Mouse (Mus musculus) forebrain, embryonic 15.5 days (tissue): ENCODE measurements around the gene H2al1b. TPM values are rescaled to one million over a fixed set of nuclear protein-coding genes. Genes with fewer than 3 reads are reported as not detected.
"Not testable (repeated sequence)": the region's sequence is repeated elsewhere in the genome, so short reads cannot be mapped to it uniquely, and the experiment has no call there.

ENCODE experiments used
- ATAC-seq: fragments of 200-750 bp; cut with Nextera tagmentation; replicated peaks from 2 replicates; pipeline ENCODE4 v1.8.0; 2017; ENCODE audit warnings: mild to moderate bottlenecking, moderate TSS enrichment, moderate library complexity
- H3K27ac ChIP-seq: fragments of 300-500 bp; sonication (generic); replicated peaks from 2 replicates; pipeline ENCODE4 v1.5.1; 2015; ENCODE audit warnings: mild to moderate bottlenecking, inconsistent platforms
- H3K27me3 ChIP-seq: fragments of 300-500 bp; sonication (generic); 2 replicates; pipeline ENCODE4 v1.6.1; 2015; ENCODE audit warnings: inconsistent platforms
- H3K36me3 ChIP-seq: fragments of 300-500 bp; sonication (generic); 2 replicates; pipeline ENCODE4 v1.6.1; 2015; ENCODE audit warnings: mild to moderate bottlenecking, inconsistent platforms
- H3K4me1 ChIP-seq: fragments of 300-500 bp; sonication (generic); 2 replicates; pipeline ENCODE4 v1.6.1; 2015; ENCODE audit warnings: inconsistent platforms
- H3K4me2 ChIP-seq: fragments of 300-500 bp; sonication (generic); replicated peaks from 2 replicates; pipeline ENCODE4 v1.6.1; 2015; ENCODE audit warnings: mild to moderate bottlenecking, inconsistent platforms
- H3K4me3 ChIP-seq: fragments of 300-500 bp; sonication (generic); 2 replicates; pipeline ENCODE4 v1.5.1; 2015; ENCODE audit warnings: mild to moderate bottlenecking, inconsistent platforms
- H3K9ac ChIP-seq: fragments of 300-500 bp; sonication (generic); replicated peaks from 2 replicates; pipeline ENCODE4 v1.6.1; 2015; ENCODE audit warnings: mild to moderate bottlenecking, inconsistent platforms
- H3K9me3 ChIP-seq: fragments of 300-500 bp; sonication (generic); 2 replicates; pipeline ENCODE4 v1.6.1; 2016; ENCODE audit warnings: inconsistent platforms
- WGBS: fragments of 180-500 bp; shearing (Covaris S2); methylation state at CpG from one replicate; pipeline ENCODE4 v1.1.7; 2015; ENCODE audit warnings: mixed read lengths; 5-methylcytosine and 5-hydroxymethylcytosine counted together
- polyA plus RNA-seq: library from polyadenylated mRNA; unstranded; fragments of >200 nt; fragmentation: Nextera tagmentation; extraction: Ambion mirVana; gene quantifications from 2 replicates; pipeline ENCODE4 v1.2.1, GENCODE M21; 2015

Gene H2al1b
- polyA plus RNA-seq, 1 experiment from 2014 or later = not detected

GRCm38 (mm10) chrX:11298957-11299356, 3.3 kb upstream of the H2al1b start, which contains the start of gene H2al1a:
H2al1a (plus strand) TSS chrX:11299257.
- H3K9ac ChIP-seq, H3K4me1 ChIP-seq, H3K36me3 ChIP-seq, H3K4me3 ChIP-seq, H3K9me3 ChIP-seq, H3K27ac ChIP-seq, ATAC-seq, H3K27me3 ChIP-seq, H3K4me2 ChIP-seq: not testable (repeated sequence)
- WGBS = no CpG with 5 or more reads among the region's 3 CpGs

- H3K36me3 ChIP-seq, H3K4me1 ChIP-seq, H3K9me3 ChIP-seq, H3K4me2 ChIP-seq, H3K27me3 ChIP-seq, H3K4me3 ChIP-seq, H3K27ac ChIP-seq, ATAC-seq, H3K9ac ChIP-seq: not testable (repeated sequence)
- WGBS = 100% methylated on average over 1 of the region's 6 CpGs
Observed at GRCm38 (mm10) chrX:11305355-11305754, 3.1 kb downstream of the H2al1b start, which contains the start of gene H2al1c. H2al1c (plus strand) TSS chrX:11305655.

DNA sequence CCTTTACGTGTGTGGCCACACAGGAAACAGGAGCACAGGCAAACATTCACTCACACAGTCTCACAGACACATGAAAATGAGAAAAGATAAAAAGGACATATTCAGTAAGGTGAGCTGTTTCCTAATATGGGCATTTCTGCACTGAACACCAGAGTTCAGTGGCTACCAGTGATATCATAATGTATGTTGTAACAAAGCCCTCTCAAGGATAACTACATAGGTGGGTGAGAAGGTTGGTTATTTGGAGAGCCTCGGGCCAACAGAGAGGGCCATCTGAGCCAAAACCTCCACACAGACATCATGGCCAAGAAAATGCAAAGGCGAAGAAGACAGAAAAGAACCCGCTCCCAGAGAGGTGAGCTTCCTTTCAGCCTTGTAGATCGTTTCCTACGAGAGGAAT, 6.3 kb downstream of the H2al1b start, which contains the start of gene H2al1d:
TSS of gene H2al1d (plus strand) at position 301 of the 400 bp plus-strand sequence.
- not testable (repeated sequence) for H3K36me3 ChIP-seq, H3K27me3 ChIP-seq, H3K4me1 ChIP-seq, H3K9me3 ChIP-seq, H3K4me2 ChIP-seq, H3K27ac ChIP-seq, H3K9ac ChIP-seq, ATAC-seq, H3K4me3 ChIP-seq
- WGBS = no CpG with 5 or more reads among the region's 6 CpGs

DNA sequence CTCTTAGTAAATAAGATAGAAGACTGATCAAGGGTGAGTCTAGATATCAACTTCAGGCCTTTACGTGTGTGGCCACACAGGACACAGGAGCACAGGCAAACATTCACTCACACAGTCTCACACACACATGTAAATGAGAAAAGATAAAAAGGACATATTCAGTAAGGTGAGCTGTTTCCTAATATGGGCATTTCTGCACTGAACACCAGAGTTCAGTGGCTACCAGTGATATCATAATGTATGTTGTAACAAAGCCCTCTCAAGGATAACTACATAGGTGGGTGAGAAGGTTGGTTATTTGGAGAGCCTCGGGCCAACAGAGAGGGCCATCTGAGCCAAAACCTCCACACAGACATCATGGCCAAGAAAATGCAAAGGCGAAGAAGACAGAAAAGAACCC, 9.4 kb downstream of the H2al1b start, which contains the start of gene H2al1e:
TSS of gene H2al1e (plus strand) at position 301 of the 400 bp plus-strand sequence.
- not testable (repeated sequence) for H3K4me2 ChIP-seq, H3K9me3 ChIP-seq, ATAC-seq, H3K9ac ChIP-seq, H3K36me3 ChIP-seq, H3K4me3 ChIP-seq, H3K27me3 ChIP-seq, H3K27ac ChIP-seq, H3K4me1 ChIP-seq
- no CpG with 5 or more reads among the region's 3 CpGs for WGBS

GRCm38 (mm10) chrX:11314858-11315257, 12.6 kb downstream of the H2al1b start, which contains the start of gene H2al1f:
H2al1f (plus strand) TSS chrX:11315158.
- H3K4me1 ChIP-seq, H3K9ac ChIP-seq, H3K36me3 ChIP-seq, H3K27me3 ChIP-seq, ATAC-seq, H3K4me3 ChIP-seq, H3K27ac ChIP-seq, H3K9me3 ChIP-seq, H3K4me2 ChIP-seq: not testable (repeated sequence)
- WGBS = no CpG with 5 or more reads among the region's 6 CpGs

DNA sequence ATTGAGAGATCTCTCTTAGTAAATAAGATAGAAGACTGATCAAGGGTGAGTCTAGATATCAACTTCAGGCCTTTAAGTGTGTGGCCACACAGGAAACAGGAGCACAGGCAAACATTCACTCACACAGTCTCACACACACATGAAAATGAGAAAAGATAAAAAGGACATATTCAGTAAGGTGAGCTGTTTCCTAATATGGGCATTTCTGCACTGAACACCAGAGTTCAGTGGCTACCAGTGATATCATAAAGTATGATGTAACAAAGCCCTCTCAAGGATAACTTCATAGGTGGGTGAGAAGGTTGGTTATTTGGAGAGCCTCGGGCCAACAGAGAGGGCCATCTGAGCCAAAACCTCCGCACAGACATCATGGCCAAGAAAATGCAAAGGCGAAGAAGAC, 15.7 kb downstream of the H2al1b start, which contains the start of gene H2al1g:
TSS of gene H2al1g (plus strand) at position 301 of the 400 bp plus-strand sequence.
- ATAC-seq, H3K9me3 ChIP-seq, H3K4me1 ChIP-seq, H3K27ac ChIP-seq, H3K36me3 ChIP-seq, H3K4me3 ChIP-seq, H3K4me2 ChIP-seq, H3K9ac ChIP-seq, H3K27me3 ChIP-seq: not testable (repeated sequence)
- no CpG with 5 or more reads among the region's 3 CpGs for WGBS

DNA sequence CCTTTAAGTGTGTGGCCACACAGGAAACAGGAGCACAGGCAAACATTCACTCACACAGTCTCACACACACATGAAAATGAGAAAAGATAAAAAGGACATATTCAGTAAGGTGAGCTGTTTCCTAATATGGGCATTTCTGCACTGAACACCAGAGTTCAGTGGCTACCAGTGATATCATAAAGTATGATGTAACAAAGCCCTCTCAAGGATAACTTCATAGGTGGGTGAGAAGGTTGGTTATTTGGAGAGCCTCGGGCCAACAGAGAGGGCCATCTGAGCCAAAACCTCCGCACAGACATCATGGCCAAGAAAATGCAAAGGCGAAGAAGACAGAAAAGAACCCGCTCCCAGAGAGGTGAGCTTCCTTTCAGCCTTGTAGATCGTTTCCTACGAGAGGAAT, 19.0 kb downstream of the H2al1b start, which contains the start of gene H2al1h:
TSS of gene H2al1h (plus strand) at position 301 of the 400 bp plus-strand sequence.
- not testable (repeated sequence) for H3K9ac ChIP-seq, H3K36me3 ChIP-seq, H3K4me1 ChIP-seq, H3K4me3 ChIP-seq, H3K27ac ChIP-seq, H3K9me3 ChIP-seq, H3K4me2 ChIP-seq, H3K27me3 ChIP-seq, ATAC-seq
- no CpG with 5 or more reads among the region's 6 CpGs for WGBS

DNA sequence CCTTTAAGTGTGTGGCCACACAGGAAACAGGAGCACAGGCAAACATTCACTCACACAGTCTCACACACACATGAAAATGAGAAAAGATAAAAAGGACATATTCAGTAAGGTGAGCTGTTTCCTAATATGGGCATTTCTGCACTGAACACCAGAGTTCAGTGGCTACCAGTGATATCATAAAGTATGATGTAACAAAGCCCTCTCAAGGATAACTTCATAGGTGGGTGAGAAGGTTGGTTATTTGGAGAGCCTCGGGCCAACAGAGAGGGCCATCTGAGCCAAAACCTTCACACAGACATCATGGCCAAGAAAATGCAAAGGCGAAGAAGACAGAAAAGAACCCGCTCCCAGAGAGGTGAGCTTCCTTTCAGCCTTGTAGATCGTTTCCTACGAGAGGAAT, 22.1 kb downstream of the H2al1b start, which contains the start of gene H2al1i:
TSS of gene H2al1i (plus strand) at position 301 of the 400 bp plus-strand sequence.
- not testable (repeated sequence) for H3K27ac ChIP-seq, H3K36me3 ChIP-seq, H3K9ac ChIP-seq, H3K4me2 ChIP-seq, H3K4me3 ChIP-seq, H3K9me3 ChIP-seq, ATAC-seq, H3K27me3 ChIP-seq, H3K4me1 ChIP-seq
- WGBS = 100% methylated on average over 3 of the region's 5 CpGs

- H3K9ac ChIP-seq, H3K27ac ChIP-seq, H3K4me1 ChIP-seq, H3K36me3 ChIP-seq, H3K4me3 ChIP-seq, H3K27me3 ChIP-seq, ATAC-seq, H3K4me2 ChIP-seq, H3K9me3 ChIP-seq: not testable (repeated sequence)
- 82% methylated on average over 2 of the region's 2 CpGs for WGBS
Observed at GRCm38 (mm10) chrX:11327522-11327921, 25.3 kb downstream of the H2al1b start, which contains the start of gene H2al1j. H2al1j (plus strand) TSS chrX:11327822.

DNA sequence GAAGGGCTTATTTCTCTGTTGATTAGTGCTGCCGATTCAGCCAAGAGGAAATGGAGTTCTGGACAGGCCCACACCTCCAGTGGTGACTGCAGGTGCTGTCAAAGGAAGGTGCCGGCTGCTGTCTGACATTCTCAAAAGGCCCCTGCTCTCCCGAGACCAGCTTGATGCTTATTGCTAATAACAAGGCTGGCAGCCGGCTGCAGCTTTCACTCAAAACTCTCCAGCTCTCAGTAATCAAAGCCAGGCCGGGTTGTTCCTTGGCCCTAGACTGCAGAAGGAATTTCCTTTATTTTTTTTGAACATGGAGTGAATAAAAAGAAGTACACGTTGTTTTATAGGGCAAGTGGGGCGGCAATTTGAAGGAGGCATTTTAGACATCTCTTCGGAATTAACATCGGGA, 43.5 kb downstream of the H2al1b start:
- no peaks in the 10 kb centered on the region for H3K36me3 ChIP-seq
- H3K4me3 ChIP-seq = no peak overlapping the region
- peak overlapping the region; percentile 46 for H3K27ac ChIP-seq
- no peak for ATAC-seq
- peaks cover 3% of the 10 kb centered on the region; the same call in 1 of the 2 replicates for H3K4me1 ChIP-seq
- H3K27me3 ChIP-seq = no peaks in the 10 kb centered on the region
- WGBS = 48% methylated on average over 9 of the region's 9 CpGs
- no peaks in the 10 kb centered on the region for H3K9me3 ChIP-seq
- no peak overlapping the region for H3K9ac ChIP-seq
- no peak overlapping the region for H3K4me2 ChIP-seq

DNA sequence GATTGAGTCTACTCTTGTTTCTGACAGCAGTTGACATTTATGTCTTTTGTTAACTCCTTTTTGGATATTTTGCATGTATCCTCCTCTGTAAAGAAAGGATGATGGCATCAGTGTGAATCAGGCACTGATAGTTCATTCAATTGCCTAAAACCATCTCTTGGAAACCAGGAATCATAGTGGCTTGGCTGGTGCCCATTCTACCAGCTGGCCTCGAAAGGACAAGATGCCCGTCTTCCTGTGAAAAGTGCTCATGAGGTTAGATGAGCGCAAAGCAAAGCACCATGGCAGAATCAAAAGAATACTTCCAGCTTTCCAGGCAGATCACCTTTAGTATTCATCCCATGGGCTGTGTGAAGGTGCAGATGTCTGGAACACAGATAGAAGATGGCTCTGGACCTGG, 44.5 kb downstream of the H2al1b start:
- no peak for ATAC-seq
- no peak overlapping the region for H3K9ac ChIP-seq
- no peaks in the 10 kb centered on the region for H3K9me3 ChIP-seq
- 78% methylated on average over 3 of the region's 3 CpGs for WGBS
- no peak overlapping the region for H3K4me2 ChIP-seq
- H3K27ac ChIP-seq = no peak overlapping the region
- H3K4me3 ChIP-seq = no peak overlapping the region
- peaks cover 3% of the 10 kb centered on the region; the same call in 1 of the 2 replicates for H3K4me1 ChIP-seq
- H3K36me3 ChIP-seq = no peaks in the 10 kb centered on the region
- no peaks in the 10 kb centered on the region for H3K27me3 ChIP-seq
